Mouse (Mus musculus) fibroblast of lung, adult 2 months (primary cell): ENCODE measurements around the gene Efcab3.
"Not testable (repeated sequence)": the region's sequence is repeated elsewhere in the genome, so short reads cannot be mapped to it uniquely, and the experiment has no call there.

Experiments
- DNase-seq: peaks from one replicate; pipeline ENCODE4 v3.0.0-alpha.2; 2011; ENCODE audit warnings: low read depth

The Efcab3 gene

GRCm38 (mm10) chr11:105063292-105063691 lies at the start of gene Efcab3:
TSS of gene Efcab3 (plus strand) at chr11:105063592.
- DNase-seq = no peak

- no peak for DNase-seq
These were observed 42.3 kb upstream of the Efcab3 start for GRCm38 (mm10) chr11:105021071-105021470.

GRCm38 (mm10) chr11:105028744-105029348 lies 34.5 kb upstream of the Efcab3 start:
- DNase-seq = peak; percentile 10

GRCm38 (mm10) chr11:105029525-105029924 lies 33.9 kb upstream of the Efcab3 start:
- no peak for DNase-seq

GRCm38 (mm10) chr11:105030229-105030628 lies 33.2 kb upstream of the Efcab3 start:
- no peak for DNase-seq

GRCm38 (mm10) chr11:105031103-105031502 lies 32.3 kb upstream of the Efcab3 start:
- DNase-seq = no peak

- no peak for DNase-seq
These were observed 28.3 kb upstream of the Efcab3 start for GRCm38 (mm10) chr11:105035081-105035480.

GRCm38 (mm10) chr11:105112448-105112847 lies 49.1 kb downstream of the Efcab3 start:
- not testable (repeated sequence) for DNase-seq

GRCm38 (mm10) chr11:105117814-105118213 lies 54.4 kb downstream of the Efcab3 start:
- no peak for DNase-seq

- peak; percentile 38 for DNase-seq
These were observed 57.2 kb downstream of the Efcab3 start for GRCm38 (mm10) chr11:105120551-105121061.

GRCm38 (mm10) chr11:105121792-105122191 lies 58.4 kb downstream of the Efcab3 start:
- not testable (repeated sequence) for DNase-seq

GRCm38 (mm10) chr11:105123986-105124385 lies 60.6 kb downstream of the Efcab3 start:
- DNase-seq = peak; percentile 18

GRCm38 (mm10) chr11:105125735-105126519 lies 62.5 kb downstream of the Efcab3 start, which contains the start of gene Mettl2:
TSS of gene Mettl2 (plus strand) at chr11:105126425.
- peak; percentile 27 for DNase-seq

- no peak for DNase-seq
These were observed 63.2 kb downstream of the Efcab3 start for GRCm38 (mm10) chr11:105126520-105127029.

GRCm38 (mm10) chr11:105135692-105136091 lies 72.3 kb downstream of the Efcab3 start:
- no peak for DNase-seq

- DNase-seq = not testable (repeated sequence)
These were observed 73.9 kb downstream of the Efcab3 start for GRCm38 (mm10) chr11:105137255-105137654.

GRCm38 (mm10) chr11:105140512-105140911 lies 77.1 kb downstream of the Efcab3 start:
- DNase-seq = not testable (repeated sequence)

- no peak for DNase-seq
These were observed 77.7 kb downstream of the Efcab3 start for GRCm38 (mm10) chr11:105141115-105141514.

GRCm38 (mm10) chr11:105143564-105143963 lies 80.2 kb downstream of the Efcab3 start:
- DNase-seq = no peak

GRCm38 (mm10) chr11:105144084-105144483 lies 80.7 kb downstream of the Efcab3 start:
- no peak for DNase-seq

- no peak for DNase-seq
These were observed 81.3 kb downstream of the Efcab3 start for GRCm38 (mm10) chr11:105144508-105145210.

GRCm38 (mm10) chr11:105145211-105145610 lies 81.8 kb downstream of the Efcab3 start:
- DNase-seq = no peak
